27 mouse cellular contexts compared by ENCODE assay signal in the genomic region with DNA sequence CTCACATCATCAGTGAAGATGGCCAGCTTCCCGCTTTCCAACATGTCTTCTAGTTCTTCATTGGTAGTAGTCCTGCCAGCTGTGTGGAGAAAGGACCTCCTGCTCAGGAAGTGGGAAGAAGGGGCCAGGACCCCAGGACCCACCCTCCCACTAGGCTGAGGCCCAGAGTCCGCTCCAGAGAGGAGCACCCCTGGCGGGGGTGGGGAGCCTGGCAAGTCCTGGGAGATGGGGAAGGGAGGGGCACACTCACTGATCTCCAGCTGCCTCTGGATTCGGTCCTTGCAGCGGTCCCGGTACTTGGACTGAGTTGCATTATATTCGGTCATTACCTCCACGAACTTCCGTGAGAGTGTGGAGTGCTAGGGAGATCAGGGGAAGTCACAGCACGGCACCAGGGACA. TPM values are rescaled to one million over a fixed set of nuclear protein-coding genes. Genes with fewer than 3 reads are reported as not detected.
DNase-seq lines count a peak whose midpoint lies in the region; ATAC-seq and TF ChIP-seq lines count a peak whose summit lies in the region.
"Had no signal": no experiment of that assay in that cellular context is flagged by ENCODE, and none has a peak within 500 bp of the region (broad histone marks: within the 10 kb centered on the region; RNA-seq: fewer than 3 reads in every experiment).

No protein-coding gene starts in this region.

- no peak overlapping the region for H3K4me2 ChIP-seq in kidney, postnatal 0 days (ENCODE audit: low read length)
- H3K4me2 ChIP-seq: embryonic facial prominence, embryonic 13.5 days; forebrain, embryonic 12.5 days; forebrain, embryonic 15.5 days; heart, embryonic 11.5 days; hindbrain, embryonic 13.5 days; intestine, embryonic 15.5 days had no signal

- no peak overlapping the region for H3K9ac ChIP-seq in kidney, postnatal 0 days (ENCODE audit: low read depth, low read length)
- H3K9ac ChIP-seq: embryonic facial prominence, embryonic 13.5 days; forebrain, embryonic 12.5 days; forebrain, embryonic 15.5 days; hindbrain, embryonic 13.5 days; intestine, embryonic 15.5 days had no signal

- H3K4me3 ChIP-seq in kidney, postnatal 0 days (replicated peaks; ENCODE audit: low read depth, low read length), result no peak overlapping the region
- H3K4me3 ChIP-seq in kidney, adult 2 months (ENCODE audit: insufficient read depth, low read depth, low read length), result no peak overlapping the region
- peak overlapping the region; percentile 65 for H3K4me3 ChIP-seq in E14TG2a.4 (replicated peaks; ENCODE audit: low read length)
- H3K4me3 ChIP-seq: embryonic facial prominence, embryonic 10.5 days; embryonic facial prominence, embryonic 13.5 days; erythroblast, embryonic 14.5 days; forebrain, embryonic 12.5 days; forebrain, embryonic 15.5 days; hindbrain, embryonic 10.5 days; hindbrain, embryonic 13.5 days; intestine, embryonic 15.5 days had no signal

- no peaks in the 10 kb centered on the region for H3K27me3 ChIP-seq in kidney, postnatal 0 days (ENCODE audit: insufficient read depth, low read length)
- no peaks in the 10 kb centered on the region for H3K27me3 ChIP-seq in kidney, adult 2 months (replicated peaks; ENCODE audit: control insufficient read depth, insufficient read depth, low read length)
- peaks cover 24% of the 10 kb centered on the region for H3K27me3 ChIP-seq in E14TG2a.4 (ENCODE audit: insufficient read depth, low read length)
- H3K27me3 ChIP-seq: embryonic facial prominence, embryonic 13.5 days; forebrain, embryonic 12.5 days; forebrain, embryonic 15.5 days; hindbrain, embryonic 13.5 days; intestine, embryonic 15.5 days had no signal

- 0 out of 2 replicates have a peak, but pooled peaks have one; percentile 27 for ATAC-seq in kidney, postnatal 0 days (replicated peaks; ENCODE audit: low FRiP score, low read depth)
- ATAC-seq: forebrain, embryonic 15.5 days; hindbrain, embryonic 16.5 days; intestine, embryonic 15.5 days had no signal

- peak; percentile 28 for DNase-seq in cerebellum, adult 8-10 months
- DNase-seq in cerebellum, adult 11-12 months, result no peak
- no peak for DNase-seq in kidney, postnatal 0 days (ENCODE audit: low spot score)
- DNase-seq in kidney, adult 2 months, result no peak
- peak; percentile 43 for DNase-seq in ZHBTc4 (ENCODE audit: low read depth, low spot score)
- DNase-seq in adrenal gland, postnatal 25 days, result no peak
- no peak for DNase-seq in testis, postnatal 10 days (ENCODE audit: low spot score)
- DNase-seq: adrenal gland, postnatal 10 days; cerebellum, adult 11 months; cerebellum, postnatal 36 days; embryo, embryonic 11 days; gastrocnemius, postnatal 10 days; heart, postnatal 36 days had no signal

- whole genome bisulfite sequencing in kidney, postnatal 0 days, result 86% methylated on average over 10 of the region's 10 CpGs
- WGBS in kidney, adult 2 months, result 84% methylated on average over 10 of the region's 10 CpGs

- TF ChIP-seq CTCF in kidney, postnatal 0 days (IDR thresholded peaks at IDR 0.05; ENCODE audit: low read depth), result no peak
- TF ChIP-seq CTCF in kidney, adult 2 months (conservative IDR thresholded peaks at IDR 0.05; ENCODE audit: insufficient read depth, insufficient read length, low read depth, low read length), result no peak
- TF ChIP-seq CTCF in E14TG2a.4 (conservative IDR thresholded peaks at IDR 0.05; ENCODE audit: low read length), result no peak

- H3K27ac ChIP-seq in kidney, postnatal 0 days, result no peak overlapping the region
- no peak overlapping the region for H3K27ac ChIP-seq in kidney, adult 2 months (ENCODE audit: insufficient read depth, low read depth, low read length)
- H3K27ac ChIP-seq: embryonic facial prominence, embryonic 10.5 days; embryonic facial prominence, embryonic 13.5 days; forebrain, embryonic 12.5 days; forebrain, embryonic 15.5 days; hindbrain, embryonic 10.5 days; hindbrain, embryonic 13.5 days; intestine, embryonic 15.5 days had no signal

- no peak for TF ChIP-seq POLR2A in kidney, adult 2 months (IDR thresholded peaks at IDR 0.05; ENCODE audit: low read depth, low read length)

- no peaks in the 10 kb centered on the region for H3K9me3 ChIP-seq in kidney, postnatal 0 days (replicated peaks; ENCODE audit: low read length)
- H3K9me3 ChIP-seq in E14TG2a.4 (ENCODE audit: low read length), result no peaks in the 10 kb centered on the region
- H3K9me3 ChIP-seq: embryonic facial prominence, embryonic 10.5 days; embryonic facial prominence, embryonic 13.5 days; forebrain, embryonic 12.5 days; forebrain, embryonic 15.5 days; hindbrain, embryonic 10.5 days; hindbrain, embryonic 13.5 days; intestine, embryonic 15.5 days had no signal

- H3K36me3 ChIP-seq in kidney, postnatal 0 days (ENCODE audit: insufficient read depth, low read length), result 0 out of 2 replicates have a peak, but pooled peaks cover 7% of the 10 kb centered on the region
- no peaks in the 10 kb centered on the region for H3K36me3 ChIP-seq in kidney, adult 2 months (ENCODE audit: control insufficient read depth, insufficient read depth, low read length)
- H3K36me3 ChIP-seq in E14TG2a.4 (ENCODE audit: insufficient read depth, low read length), result no peaks in the 10 kb centered on the region
- H3K36me3 ChIP-seq: intestine, embryonic 15.5 days had no signal

- H3K4me1 ChIP-seq in kidney, postnatal 0 days (replicated peaks; ENCODE audit: insufficient read depth, low read length), result 0 out of 2 replicates have a peak, but pooled peaks cover 1% of the 10 kb centered on the region
- H3K4me1 ChIP-seq in kidney, adult 2 months (ENCODE audit: control insufficient read depth, insufficient read depth, low read length), result no peaks in the 10 kb centered on the region
- peaks cover 55% of the 10 kb centered on the region for H3K4me1 ChIP-seq in E14TG2a.4 (replicated peaks; ENCODE audit: low read depth, low read length)
- H3K4me1 ChIP-seq: embryonic facial prominence, embryonic 13.5 days; forebrain, embryonic 12.5 days; hindbrain, embryonic 13.5 days; intestine, embryonic 15.5 days had no signal

RNA-seq across cellular contexts. Expression of gene Hsd3b7, which starts 10.2 kb away (rescaled TPM):
- 28.3 and 28.8 TPM in 2 replicates for polyA plus RNA-seq in kidney, postnatal 0 days (2015; fragmentation: Nextera tagmentation; extraction: Ambion mirVana)
- polyA plus RNA-seq in kidney, adult 2 months (2012; rRNA removed), result 45.0 and 49.3 TPM in 2 replicates
- total RNA-seq in adrenal gland, postnatal 25 days (2021), result 49.1 and 66.2 TPM in 2 replicates

RNA-seq across cellular contexts. Expression of gene Stx4a, which starts 13.4 kb away (rescaled TPM):
- 39.1 and 42.6 TPM in 2 replicates for polyA plus RNA-seq in kidney, postnatal 0 days (2015; fragmentation: Nextera tagmentation; extraction: Ambion mirVana)
- polyA plus RNA-seq in kidney, adult 2 months (2012; rRNA removed), result 60.7 and 66.5 TPM in 2 replicates
- total RNA-seq in adrenal gland, postnatal 25 days (2021), result 101 and 122 TPM in 2 replicates

RNA-seq across cellular contexts. Expression of gene Stx1b, which starts 13.7 kb away (rescaled TPM):
- polyA plus RNA-seq in kidney, postnatal 0 days (2015; fragmentation: Nextera tagmentation; extraction: Ambion mirVana), result 1.1 and 1.6 TPM in 2 replicates
- 2.3 and 2.4 TPM in 2 replicates for polyA plus RNA-seq in kidney, adult 2 months (2012; rRNA removed)
- 4.2 and 8.0 TPM in 2 replicates for total RNA-seq in adrenal gland, postnatal 25 days (2021)

RNA-seq across cellular contexts. Expression of gene Gm49388, which starts 25.2 kb away (rescaled TPM):
- not detected in 2 replicates for polyA plus RNA-seq in kidney, postnatal 0 days (2015; fragmentation: Nextera tagmentation; extraction: Ambion mirVana)
- polyA plus RNA-seq in kidney, adult 2 months (2012; rRNA removed), result not detected in 2 replicates
- 4.4 and 6.9 TPM in 2 replicates for total RNA-seq in adrenal gland, postnatal 25 days (2021)
- polyA plus RNA-seq: cortical plate, adult 2 months; embryonic facial prominence, embryonic 10.5 days; embryonic facial prominence, embryonic 13.5 days; erythroblast, embryonic 14.5 days; forebrain, embryonic 12.5 days; forebrain, embryonic 15.5 days; heart, embryonic 11.5 days; heart, embryonic 14.5 days; heart, postnatal 0 days; hindbrain, embryonic 10.5 days; hindbrain, embryonic 13.5 days; hindbrain, embryonic 16.5 days; intestine, embryonic 15.5 days had no signal

RNA-seq across cellular contexts. Expression of gene Setd1a, which starts 34.2 kb away (rescaled TPM):
- polyA plus RNA-seq in kidney, postnatal 0 days (2015; fragmentation: Nextera tagmentation; extraction: Ambion mirVana), result 15.6 and 17.9 TPM in 2 replicates
- 8.8 and 10.9 TPM in 2 replicates for polyA plus RNA-seq in kidney, adult 2 months (2012; rRNA removed)
- 36.9 and 49.8 TPM in 2 replicates for total RNA-seq in adrenal gland, postnatal 25 days (2021)

Comparison
In these comparisons a context has a peak if more than half of its experiments do, and no peak if none do; other contexts are left out.
1. DNase-seq: peak in cerebellum, adult 8-10 months (single experiment) and ZHBTc4 (single experiment); none in cerebellum, adult 11-12 months (single experiment), kidney, postnatal 0 days (single experiment), kidney, adult 2 months (single experiment), adrenal gland, postnatal 25 days (single experiment) and testis, postnatal 10 days (single experiment).